Mouse (Mus musculus): Measurements from ENCODE around the gene Cmbl.

GRCm38 (mm10) chr15:31573692-31574091, 8.5 kb downstream of the Cmbl start:
- TF ChIP-seq GATA1 (IDR thresholded peaks at IDR 0.05; ENCODE audit: borderline replicate concordance, low read length): no peak
- TF ChIP-seq FLI1 (IDR thresholded peaks at IDR 0.05; ENCODE audit: low read length): no peak
